Mouse (Mus musculus): ENCODE data around the gene Sctr.

DNA sequence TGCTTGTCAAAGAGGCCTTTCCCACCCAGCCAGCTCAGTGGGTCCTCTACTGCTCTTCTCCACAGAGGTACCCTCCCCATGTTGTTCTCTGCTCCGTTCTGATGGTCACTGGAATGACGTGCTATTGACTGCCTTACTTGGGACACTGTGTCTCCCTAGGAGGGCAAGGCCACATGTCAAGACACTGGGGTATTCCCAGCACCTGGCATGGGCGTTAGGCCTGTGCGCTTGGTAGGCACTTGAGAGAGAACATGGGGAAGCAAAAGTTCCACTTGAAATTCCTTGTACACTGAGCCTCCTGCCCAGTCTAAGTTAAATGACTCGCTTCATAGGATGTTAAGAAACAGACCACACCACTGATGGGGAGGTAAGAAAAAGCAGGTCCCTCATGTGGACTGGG lies 62.4 kb downstream of the Sctr start:
- no peak for TF ChIP-seq GATA1 (IDR thresholded peaks at IDR 0.05; ENCODE audit: borderline replicate concordance, low read length)
- TF ChIP-seq FLI1 (IDR thresholded peaks at IDR 0.05; ENCODE audit: low read length), result no peak

Data from megakaryocyte, embryonic 14.5 days (primary cell).